Mouse (Mus musculus): ENCODE data around the gene Cpm.

GRCm38 (mm10) chr10:117585600-117586299 is 43.5 kb upstream of the Cpm start:
- TF ChIP-seq ETS1 (conservative IDR thresholded peaks at IDR 0.05; ENCODE audit: low read depth, low read length) (no peak), EP300 (IDR thresholded peaks at IDR 0.05; ENCODE audit: low read length) (no peak), USF1 (IDR thresholded peaks at IDR 0.05; ENCODE audit: low read depth, low read length) (no peak), CTCF (conservative IDR thresholded peaks at IDR 0.05 in 1 of 2, IDR thresholded peaks at IDR 0.05 in 1 of 2; ENCODE audit: low read depth in 2 of 2, low read length in 2 of 2) (no peak), POLR2A (IDR thresholded peaks at IDR 0.05; ENCODE audit: low read depth, low read length) (no peak), MXI1 (IDR thresholded peaks at IDR 0.05; ENCODE audit: low read depth, low read length) (no peak), ZC3H11A (IDR thresholded peaks at IDR 0.05; ENCODE audit: low read depth, low read length) (no peak), SMC3 (IDR thresholded peaks at IDR 0.05; ENCODE audit: low read depth, low read length) (no peak), JUND (conservative IDR thresholded peaks at IDR 0.05; ENCODE audit: low read depth, low read length) (no peak), CHD2 (IDR thresholded peaks at IDR 0.05; ENCODE audit: low read length) (no peak), RAD21 (IDR thresholded peaks at IDR 0.05; ENCODE audit: low read depth, low read length) (no peak), UBTF (IDR thresholded peaks at IDR 0.05; ENCODE audit: low read depth, low read length) (no peak), ZMIZ1 (IDR thresholded peaks at IDR 0.05; ENCODE audit: low read depth, low read length) (no peak), MYC (IDR thresholded peaks at IDR 0.05; ENCODE audit: low read depth, low read length) (no peak)
